25 mouse cellular contexts compared by ENCODE assay signal in the genomic region with DNA sequence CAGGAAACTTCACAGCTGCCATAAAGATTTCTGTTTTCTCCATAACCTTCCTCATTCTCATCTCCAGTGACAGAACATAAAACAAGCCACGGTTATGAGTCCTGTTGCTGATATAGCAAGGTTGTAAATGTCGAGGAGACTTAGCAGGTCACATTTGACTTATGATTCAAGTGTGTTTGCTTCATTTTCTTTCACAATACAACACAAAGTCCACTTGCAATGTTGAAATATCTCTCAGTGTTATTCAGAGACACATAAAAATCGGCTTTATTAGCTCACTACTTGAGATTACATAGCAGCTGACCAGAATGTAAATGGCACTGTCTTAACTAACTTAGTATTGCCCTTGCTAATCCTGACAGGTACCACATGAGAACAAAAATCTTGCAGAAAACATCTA.
A peak's percentile ranks its signal among the peaks of the same experiment; 100 is the strongest.
DNase-seq lines count a peak whose midpoint lies in the region; ATAC-seq and TF ChIP-seq lines count a peak whose summit lies in the region.
"Had no signal": no experiment of that assay in that cellular context is flagged by ENCODE, and none has a peak within 500 bp of the region (broad histone marks: within the 10 kb centered on the region; RNA-seq: fewer than 3 reads in every experiment).

No protein-coding gene starts in this region.

- 0 out of 2 replicates have a peak overlapping the region, but pooled peaks have one; percentile 6 for H3K27ac ChIP-seq in heart, postnatal 0 days (ENCODE audit: low read depth)
- H3K27ac ChIP-seq in heart, adult 2 months, result no peak overlapping the region
- no peak overlapping the region for H3K27ac ChIP-seq in liver, adult 2 months (replicated peaks; ENCODE audit: insufficient read depth, low read depth, low read length)
- H3K27ac ChIP-seq in liver, embryonic 12.5 days, result no peak overlapping the region
- H3K27ac ChIP-seq in intestine, embryonic 15.5 days, result no peak overlapping the region
- no peak overlapping the region for H3K27ac ChIP-seq in hindbrain, embryonic 16.5 days (ENCODE audit: low read depth, low read length)
- H3K27ac ChIP-seq: embryonic facial prominence, embryonic 12.5 days; embryonic facial prominence, embryonic 15.5 days; forebrain, embryonic 12.5 days; forebrain, embryonic 15.5 days; heart, embryonic 15.5 days; hindbrain, embryonic 14.5 days had no signal

- no peaks in the 10 kb centered on the region for H3K36me3 ChIP-seq in heart, postnatal 0 days (replicated peaks; ENCODE audit: control insufficient read depth, insufficient read depth, low read length)
- H3K36me3 ChIP-seq in heart, adult 2 months (ENCODE audit: control insufficient read depth, insufficient read depth, low read length), result peaks cover 8% of the 10 kb centered on the region; the same call in 1 of the 2 replicates
- no peaks in the 10 kb centered on the region for H3K36me3 ChIP-seq in liver, adult 2 months (ENCODE audit: control insufficient read depth, insufficient read depth, low read length)
- H3K36me3 ChIP-seq in liver, embryonic 12.5 days, result no peaks in the 10 kb centered on the region
- no peaks in the 10 kb centered on the region for H3K36me3 ChIP-seq in intestine, embryonic 15.5 days
- no peaks in the 10 kb centered on the region for H3K36me3 ChIP-seq in hindbrain, embryonic 16.5 days (ENCODE audit: control insufficient read depth, insufficient read depth, low read length)
- H3K36me3 ChIP-seq: embryonic facial prominence, embryonic 12.5 days; embryonic facial prominence, embryonic 15.5 days; forebrain, embryonic 12.5 days; forebrain, embryonic 15.5 days; heart, embryonic 12.5 days; heart, embryonic 15.5 days had no signal

- no peak overlapping the region for H3K4me2 ChIP-seq in heart, postnatal 0 days (ENCODE audit: low read depth, low read length)
- H3K4me2 ChIP-seq in liver, embryonic 12.5 days, result no peak overlapping the region
- no peak overlapping the region for H3K4me2 ChIP-seq in intestine, embryonic 15.5 days (replicated peaks)
- H3K4me2 ChIP-seq in hindbrain, embryonic 16.5 days (ENCODE audit: low read length), result no peak overlapping the region
- H3K4me2 ChIP-seq: embryonic facial prominence, embryonic 12.5 days; embryonic facial prominence, embryonic 15.5 days; forebrain, embryonic 12.5 days; forebrain, embryonic 15.5 days; heart, embryonic 12.5 days; heart, embryonic 15.5 days; hindbrain, embryonic 14.5 days had no signal

- H3K9ac ChIP-seq in heart, postnatal 0 days (replicated peaks; ENCODE audit: low read depth, low read length), result no peak overlapping the region
- H3K9ac ChIP-seq in heart, adult 2 months (ENCODE audit: low read depth, low read length), result no peak overlapping the region
- no peak overlapping the region for H3K9ac ChIP-seq in liver, adult 2 months (ENCODE audit: low read depth, low read length)
- H3K9ac ChIP-seq in liver, embryonic 12.5 days, result no peak overlapping the region
- H3K9ac ChIP-seq in intestine, embryonic 15.5 days, result no peak overlapping the region
- H3K9ac ChIP-seq in hindbrain, embryonic 16.5 days (ENCODE audit: low read depth, low read length), result no peak overlapping the region
- H3K9ac ChIP-seq: embryonic facial prominence, embryonic 12.5 days; embryonic facial prominence, embryonic 15.5 days; forebrain, embryonic 12.5 days; forebrain, embryonic 15.5 days; heart, embryonic 12.5 days; heart, embryonic 15.5 days; hindbrain, embryonic 14.5 days had no signal

- DNase-seq in heart, postnatal 0 days (ENCODE audit: low spot score), result no peak
- no peak for DNase-seq in heart, adult 2 months
- DNase-seq in liver, adult 2 months (ENCODE audit: extremely low read depth, low read depth, low spot score), result peak; percentile 64
- DNase-seq in frontal cortex, postnatal 10 days (ENCODE audit: low spot score in 2 of 2), result no peak
- DNase-seq: adrenal gland, adult 8-10 months; adrenal gland, postnatal 25 days; cerebellum, adult 18-20 months; cerebellum, adult 9-11 months; cerebellum, postnatal 25 days; gastrocnemius, postnatal 10 days; gastrocnemius, postnatal 36 days; heart, adult 11 months; heart, postnatal 14 days; heart, postnatal 4 days had no signal

- TF ChIP-seq CTCF in heart, postnatal 0 days (IDR thresholded peaks at IDR 0.05; ENCODE audit: low read depth), result no peak
- TF ChIP-seq CTCF in heart, adult 2 months (IDR thresholded peaks at IDR 0.05), result no peak
- no peak for TF ChIP-seq CTCF in liver, adult 2 months (IDR thresholded peaks at IDR 0.05; ENCODE audit: low read depth, low read length)

- H3K9me3 ChIP-seq in heart, postnatal 0 days (replicated peaks; ENCODE audit: control insufficient read depth, low read length), result no peaks in the 10 kb centered on the region
- no peaks in the 10 kb centered on the region for H3K9me3 ChIP-seq in liver, embryonic 12.5 days (replicated peaks)
- no peaks in the 10 kb centered on the region for H3K9me3 ChIP-seq in intestine, embryonic 15.5 days
- H3K9me3 ChIP-seq in hindbrain, embryonic 16.5 days (ENCODE audit: control insufficient read depth, low read length), result no peaks in the 10 kb centered on the region
- H3K9me3 ChIP-seq: embryonic facial prominence, embryonic 12.5 days; embryonic facial prominence, embryonic 15.5 days; forebrain, embryonic 12.5 days; forebrain, embryonic 15.5 days; heart, embryonic 12.5 days; heart, embryonic 15.5 days had no signal

- intact Hi-C loops in heart, adult 2 months (cut with DNase I), result no loop called here

- no peaks in the 10 kb centered on the region for H3K79me2 ChIP-seq in heart, adult 2 months (replicated peaks; ENCODE audit: control insufficient read depth, insufficient read depth, low read length)
- H3K79me2 ChIP-seq in liver, adult 2 months (ENCODE audit: control insufficient read depth, insufficient read depth, low read length), result no peaks in the 10 kb centered on the region

- no peak for TF ChIP-seq POLR2A in heart, adult 2 months (IDR thresholded peaks at IDR 0.05; ENCODE audit: insufficient read depth, low read depth, low read length)
- TF ChIP-seq POLR2A in liver, adult 2 months (IDR thresholded peaks at IDR 0.05; ENCODE audit: extremely low read depth, insufficient read depth, low read length), result no peak

- ATAC-seq in heart, postnatal 0 days (ENCODE audit: insufficient read depth, low read depth), result no peak
- no peak for ATAC-seq in liver, embryonic 12.5 days
- ATAC-seq in intestine, embryonic 15.5 days, result peak; percentile 93
- ATAC-seq in hindbrain, embryonic 16.5 days, result no peak
- ATAC-seq: activated CD4-positive, CD25-positive, alpha-beta regulatory T cell, adult 4 months had no signal

- 46% methylated on average over 3 of the region's 3 CpGs for WGBS in heart, postnatal 0 days
- WGBS in heart, adult 2 months, result 42% methylated on average over 3 of the region's 3 CpGs
- WGBS in liver, adult 2 months, result 36% methylated on average over 3 of the region's 3 CpGs
- 44% methylated on average over 3 of the region's 3 CpGs for WGBS in liver, embryonic 12.5 days (ENCODE audit: insufficient replicate concordance)
- WGBS in intestine, embryonic 15.5 days, result 35% methylated on average over 3 of the region's 3 CpGs
- WGBS in hindbrain, embryonic 16.5 days, result 72% methylated on average over 3 of the region's 3 CpGs

- H3K27me3 ChIP-seq in heart, postnatal 0 days (ENCODE audit: control insufficient read depth, insufficient read depth, low read length), result no peaks in the 10 kb centered on the region
- no peaks in the 10 kb centered on the region for H3K27me3 ChIP-seq in heart, adult 2 months (ENCODE audit: control insufficient read depth, insufficient read depth, low read length)
- no peaks in the 10 kb centered on the region for H3K27me3 ChIP-seq in liver, adult 2 months (ENCODE audit: control insufficient read depth, insufficient read depth, low read length)
- no peaks in the 10 kb centered on the region for H3K27me3 ChIP-seq in liver, embryonic 12.5 days (replicated peaks)
- H3K27me3 ChIP-seq in intestine, embryonic 15.5 days (replicated peaks), result no peaks in the 10 kb centered on the region
- H3K27me3 ChIP-seq in hindbrain, embryonic 16.5 days (replicated peaks; ENCODE audit: control insufficient read depth, insufficient read depth, low read length), result no peaks in the 10 kb centered on the region
- H3K27me3 ChIP-seq: embryonic facial prominence, embryonic 12.5 days; embryonic facial prominence, embryonic 15.5 days; forebrain, embryonic 12.5 days; forebrain, embryonic 15.5 days; heart, embryonic 12.5 days; heart, embryonic 15.5 days had no signal

- H3K4me1 ChIP-seq in heart, postnatal 0 days (ENCODE audit: control insufficient read depth, insufficient read depth), result 0 out of 2 replicates have a peak, but pooled peaks cover 3% of the 10 kb centered on the region
- H3K4me1 ChIP-seq in heart, adult 2 months (ENCODE audit: control insufficient read depth, insufficient read depth, low read length), result no peaks in the 10 kb centered on the region; the same call in 1 of the 2 replicates
- H3K4me1 ChIP-seq in liver, adult 2 months (ENCODE audit: control insufficient read depth, insufficient read depth, low read length), result no peaks in the 10 kb centered on the region; the same call in 1 of the 2 replicates
- no peaks in the 10 kb centered on the region for H3K4me1 ChIP-seq in liver, embryonic 12.5 days
- no peaks in the 10 kb centered on the region for H3K4me1 ChIP-seq in intestine, embryonic 15.5 days (replicated peaks)
- no peaks in the 10 kb centered on the region for H3K4me1 ChIP-seq in hindbrain, embryonic 16.5 days (ENCODE audit: control insufficient read depth, insufficient read depth, low read depth, low read length)
- H3K4me1 ChIP-seq: embryonic facial prominence, embryonic 12.5 days; embryonic facial prominence, embryonic 15.5 days; forebrain, embryonic 12.5 days; heart, embryonic 12.5 days; heart, embryonic 15.5 days had no signal

- no peak for TF ChIP-seq EP300 in heart, postnatal 0 days (IDR thresholded peaks at IDR 0.05; ENCODE audit: low read depth)
- no peak for TF ChIP-seq EP300 in heart, adult 2 months (IDR thresholded peaks at IDR 0.05; ENCODE audit: insufficient read depth, low read depth, low read length)

- H3K4me3 ChIP-seq in heart, postnatal 0 days (ENCODE audit: low read depth, low read length), result no peak overlapping the region
- H3K4me3 ChIP-seq in heart, adult 2 months, result no peak overlapping the region
- H3K4me3 ChIP-seq in liver, adult 2 months (ENCODE audit: insufficient read depth, low read depth, low read length), result no peak overlapping the region
- H3K4me3 ChIP-seq in liver, embryonic 12.5 days, result no peak overlapping the region
- H3K4me3 ChIP-seq in intestine, embryonic 15.5 days (replicated peaks), result no peak overlapping the region
- H3K4me3 ChIP-seq in hindbrain, embryonic 16.5 days (ENCODE audit: low read length), result no peak overlapping the region
- H3K4me3 ChIP-seq: embryonic facial prominence, embryonic 12.5 days; embryonic facial prominence, embryonic 15.5 days; forebrain, embryonic 12.5 days; forebrain, embryonic 15.5 days; heart, embryonic 12.5 days; heart, embryonic 15.5 days had no signal
